Mouse (Mus musculus) heart, postnatal 4 days (tissue): Measurements from ENCODE around the gene Slc4a7. TPM values are rescaled to one million over a fixed set of nuclear protein-coding genes. Genes with fewer than 3 reads are reported as not detected.
"Not testable (repeated sequence)": the region's sequence is repeated elsewhere in the genome, so short reads cannot be mapped to it uniquely, and the experiment has no call there.

Experiments
- DNase-seq: peaks from one replicate; pipeline ENCODE4 v3.0.0; 2021
- total RNA-seq, 2 experiments: library from RNA; stranded (reverse); gene quantifications; 2 replicates each; pipeline ENCODE4 v1.2.3; 2021

Gene Slc4a7
- total RNA-seq, 2 experiments from 2014 or later, result 23.3 to 26.4 TPM

DNA sequence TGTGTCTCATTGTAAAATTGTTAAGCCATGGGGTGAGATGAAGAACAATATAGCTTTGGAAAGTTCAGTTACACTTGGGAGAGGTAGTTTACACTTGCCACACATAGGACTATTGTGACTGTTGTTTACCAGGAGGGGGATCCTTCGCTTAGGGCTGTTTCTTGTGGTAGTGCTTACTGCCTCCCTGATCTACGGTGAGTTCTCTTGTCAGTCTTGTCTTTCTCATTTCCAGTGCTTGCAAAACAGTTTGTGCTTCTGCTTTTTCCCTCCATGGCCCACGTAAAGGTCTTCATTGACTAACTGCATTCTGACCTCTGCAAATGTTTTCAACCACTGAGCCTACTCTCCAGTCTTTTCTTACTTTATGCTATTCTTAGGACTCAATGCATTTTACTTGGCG, 98.3 kb downstream of the Slc4a7 start:
- no peak for DNase-seq

GRCm38 (mm10) chr14:14800810-14801209, 98.7 kb downstream of the Slc4a7 start:
- no peak for DNase-seq

DNA sequence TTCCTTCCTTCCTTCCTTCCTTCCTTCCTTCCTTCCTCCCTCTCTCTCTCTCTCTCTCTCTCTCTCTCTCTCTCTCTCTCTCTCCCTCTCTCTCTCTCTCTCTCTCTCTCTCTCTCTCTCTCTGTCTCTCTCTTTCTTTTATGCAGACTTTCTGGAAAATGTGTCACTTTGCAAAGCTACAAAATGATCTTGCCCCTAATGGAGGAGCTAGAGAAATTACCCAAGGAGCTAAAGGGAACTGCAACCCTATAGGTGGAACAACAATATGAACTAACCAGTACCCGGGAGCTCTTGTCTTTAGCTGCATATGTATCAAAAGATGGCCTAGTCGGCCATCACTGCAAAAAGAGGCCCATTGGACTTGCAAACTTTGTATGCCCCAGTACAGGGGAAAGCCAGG, 101.0 kb downstream of the Slc4a7 start, which contains the start of gene Nek10:
Gene Nek10, plus strand, starts transcription at position 301 of the 400 bp plus-strand sequence.
- DNase-seq, result not testable (repeated sequence)

GRCm38 (mm10) chr14:14803921-14804517, 101.9 kb downstream of the Slc4a7 start:
- no peak for DNase-seq

- DNase-seq, result no peak
These were observed 102.6 kb downstream of the Slc4a7 start for GRCm38 (mm10) chr14:14804518-14805212.

DNA sequence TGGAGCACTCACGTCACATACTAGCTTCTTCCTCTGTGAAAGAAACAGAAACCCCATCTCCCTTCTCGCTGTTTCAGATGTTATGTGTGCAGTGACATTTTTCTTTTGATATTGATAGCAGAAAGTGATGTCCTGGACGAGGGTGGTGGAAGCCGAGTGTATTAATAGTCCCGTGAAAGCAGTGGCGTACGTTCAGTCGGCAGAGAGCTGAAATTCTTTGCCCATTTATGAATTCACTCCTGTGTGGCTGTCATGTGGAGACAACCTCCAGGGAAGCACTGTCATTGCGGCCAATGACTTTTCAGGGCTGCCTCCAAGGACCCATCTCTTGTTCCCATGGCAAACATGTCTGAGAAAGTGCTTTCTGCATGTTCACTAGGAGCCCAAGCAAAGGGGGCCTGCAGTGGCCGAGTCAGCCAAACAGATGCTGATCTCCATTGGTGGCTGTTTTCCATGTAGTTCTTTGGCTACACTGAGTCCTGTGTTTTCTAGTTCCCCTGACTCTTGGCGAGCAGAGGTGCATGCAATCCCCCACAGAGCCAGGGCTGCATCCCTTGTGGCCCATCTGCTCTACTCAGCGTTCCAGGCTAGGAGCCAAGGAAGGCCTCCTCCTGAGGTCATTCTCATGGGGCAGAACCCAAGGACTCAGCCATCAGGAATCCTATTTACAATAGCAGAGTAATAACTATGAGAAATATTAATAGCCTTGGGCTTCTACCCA, 130.6 kb downstream of the Slc4a7 start:
- peak; percentile 71 for DNase-seq

DNA sequence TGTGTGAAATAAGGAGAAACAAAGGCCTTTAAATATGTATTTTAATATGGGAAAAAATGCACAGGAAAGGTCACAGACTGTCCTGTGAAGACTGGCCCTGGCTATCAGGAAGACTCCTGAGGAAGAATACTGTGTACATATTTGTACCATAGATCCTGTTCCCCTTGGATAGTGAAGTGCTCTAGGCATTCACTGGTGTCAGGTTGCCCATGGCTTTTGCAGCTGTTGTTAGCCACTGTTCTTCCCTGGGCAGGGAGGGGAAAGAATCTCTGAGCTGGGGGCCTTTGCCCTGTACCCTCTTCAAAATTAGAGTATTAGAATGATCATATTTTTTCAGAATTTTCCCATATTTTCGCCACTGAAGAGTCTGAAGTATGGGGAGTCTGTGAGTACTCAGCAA, 131.4 kb downstream of the Slc4a7 start:
- no peak for DNase-seq

- no peak for DNase-seq
These were observed 132.2 kb downstream of the Slc4a7 start for GRCm38 (mm10) chr14:14834266-14834665.

- DNase-seq, result no peak
These were observed 135.5 kb downstream of the Slc4a7 start for GRCm38 (mm10) chr14:14837627-14838026.

- no peak for DNase-seq
These were observed 136.0 kb downstream of the Slc4a7 start for GRCm38 (mm10) chr14:14838109-14838508.

- DNase-seq, result no peak
These were observed 140.9 kb downstream of the Slc4a7 start for GRCm38 (mm10) chr14:14842734-14843530.

Other genes with a start within 250 kb of the Slc4a7 start
- gene Nek10, start 101.1 kb downstream of the Slc4a7 start, total RNA-seq, result under 1 TPM in 1 of 2 experiments, not detected in 1; 0.07 TPM